Mouse (Mus musculus) neural tube, embryonic 14.5 days (tissue): ENCODE results near the gene Zfhx2. TPM values are rescaled to one million over a fixed set of nuclear protein-coding genes. Genes with fewer than 3 reads are reported as not detected.

Experiments
- ATAC-seq: fragments of 200-750 bp; cut with Nextera tagmentation; 2 replicates; pipeline ENCODE4 v1.8.0; 2017; ENCODE audit warnings: low read depth, mild to moderate bottlenecking, moderate TSS enrichment, moderate library complexity
- H3K27ac ChIP-seq: fragments of 300-500 bp; sonication (generic); 2 replicates; pipeline ENCODE4 v1.5.1; 2014; ENCODE audit warnings: low read depth, mild to moderate bottlenecking, control low read depth, low read length, moderate library complexity, mixed read lengths
- H3K27me3 ChIP-seq: fragments of 300-500 bp; sonication (generic); 2 replicates; pipeline ENCODE4 v1.6.1; 2014; ENCODE audit warnings: low read length; ENCODE audit not compliant: control insufficient read depth, insufficient read depth
- H3K36me3 ChIP-seq: fragments of 300-500 bp; sonication (generic); 2 replicates; pipeline ENCODE4 v1.6.1; 2014; ENCODE audit warnings: low read length, mixed read lengths; ENCODE audit not compliant: control insufficient read depth, insufficient read depth
- H3K4me1 ChIP-seq: fragments of 300-500 bp; sonication (generic); 2 replicates; pipeline ENCODE4 v1.6.1; 2014; ENCODE audit warnings: low read length; ENCODE audit not compliant: control insufficient read depth, insufficient read depth
- H3K4me2 ChIP-seq: fragments of 300-500 bp; sonication (generic); 2 replicates; pipeline ENCODE4 v1.6.1; 2014; ENCODE audit warnings: mild to moderate bottlenecking, low read depth, low read length, control low read depth
- H3K4me3 ChIP-seq: fragments of 300-500 bp; sonication (generic); 2 replicates; pipeline ENCODE4 v1.5.1; 2014; ENCODE audit warnings: low read depth, low read length, control low read depth, mixed read lengths
- H3K9ac ChIP-seq: fragments of 300-500 bp; sonication (generic); replicated peaks from 2 replicates; pipeline ENCODE4 v1.6.1; 2014; ENCODE audit warnings: low read depth, mild to moderate bottlenecking, control low read depth, low read length, mixed read lengths
- H3K9me3 ChIP-seq: fragments of 300-500 bp; sonication (generic); 2 replicates; pipeline ENCODE4 v1.6.1; 2016; ENCODE audit warnings: low read length; ENCODE audit not compliant: control insufficient read depth
- WGBS: fragments of 180-500 bp; shearing (Covaris S2); extraction: QIAGEN DNeasy Blood & Tissue Kit; methylation state at CpG from one replicate; pipeline ENCODE4 v1.1.7; 2014; 5-methylcytosine and 5-hydroxymethylcytosine counted together
- polyA plus RNA-seq: library from polyadenylated mRNA; unstranded; fragments of >200 nt; fragmentation: Nextera tagmentation; extraction: Ambion mirVana; gene quantifications from 2 replicates; pipeline ENCODE4 v1.2.1, GENCODE M21; 2014

The Zfhx2 gene
- polyA plus RNA-seq: 23.9 and 27.3 TPM in 2 replicates

DNA sequence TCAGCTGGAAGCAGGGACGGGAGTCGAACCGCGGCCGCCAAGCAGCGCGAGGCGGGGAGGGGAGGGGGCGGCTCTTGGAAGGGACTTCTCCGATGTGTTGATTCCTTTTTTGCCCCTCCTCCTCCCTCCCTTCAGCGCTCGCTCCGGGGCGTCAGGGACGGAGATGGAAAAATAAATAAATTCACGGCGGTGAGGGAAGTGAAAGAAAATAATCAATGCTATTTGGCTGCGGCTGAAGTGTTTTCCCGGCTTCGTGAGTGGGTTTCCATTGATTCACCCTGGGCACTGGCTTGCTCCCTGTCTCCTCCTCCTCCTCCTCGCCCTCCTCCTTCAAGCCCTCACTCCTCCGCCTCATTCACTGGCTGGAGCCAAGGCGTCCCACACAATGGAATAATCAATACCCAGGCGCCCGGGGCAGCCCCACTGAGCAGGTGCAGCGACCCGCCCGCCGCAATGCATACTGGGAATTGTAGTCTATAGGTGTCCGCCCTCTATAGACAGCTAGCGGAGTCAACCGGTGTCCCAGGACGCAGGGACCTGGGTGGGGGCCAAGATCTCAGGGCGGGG, at the start of gene Zfhx2:
TSS of gene Zfhx2 (minus strand) at position 314 of the 567 bp plus-strand sequence.
- Histone ChIP-seq H3K4me3 (peak within 1 kb of the TSS; percentile 73), H3K4me1 (peaks cover 48% of the 10 kb centered on the region; the same call in 1 of the 2 replicates), H3K36me3 (no peaks in the 10 kb centered on the region), H3K27me3 (no peaks in the 10 kb centered on the region), H3K27ac (peak within 1 kb of the TSS; percentile 93), H3K9me3 (no peaks in the 10 kb centered on the region), H3K9ac (peak within 1 kb of the TSS; percentile 95), H3K4me2 (peak within 1 kb of the TSS; percentile 85)
- peak; percentile 92 for ATAC-seq
- WGBS: under 1% methylated on average over 34 of the region's 34 CpGs

DNA sequence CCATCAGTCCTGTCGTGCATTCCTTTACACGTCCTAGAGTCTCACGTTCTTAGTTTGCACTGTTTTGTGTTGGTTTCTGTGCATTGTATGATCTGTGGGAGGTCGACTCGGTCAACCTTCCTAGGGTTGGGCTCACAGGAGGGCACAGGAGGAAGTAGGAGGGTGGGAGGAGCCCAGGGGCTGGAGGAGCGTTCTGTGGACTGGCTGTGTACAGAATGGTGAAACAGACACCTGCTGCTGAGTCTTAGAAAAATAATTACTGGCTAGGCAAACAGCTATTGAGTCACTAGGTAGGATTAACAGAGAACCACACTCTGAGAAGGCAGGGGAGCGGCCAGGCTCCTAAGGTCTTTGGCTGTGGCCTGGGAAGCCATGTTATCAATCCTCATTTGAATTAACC, 47.2 kb upstream of the Zfhx2 start:
- Histone ChIP-seq H3K4me2 (no peak overlapping the region), H3K27ac (no peak overlapping the region), H3K4me3 (no peak overlapping the region), H3K9me3 (no peaks in the 10 kb centered on the region), H3K9ac (no peak overlapping the region), H3K4me1 (no peaks in the 10 kb centered on the region), H3K36me3 (no peaks in the 10 kb centered on the region), H3K27me3 (no peaks in the 10 kb centered on the region)
- ATAC-seq: no peak
- 59% methylated on average over 7 of the region's 7 CpGs for WGBS

DNA sequence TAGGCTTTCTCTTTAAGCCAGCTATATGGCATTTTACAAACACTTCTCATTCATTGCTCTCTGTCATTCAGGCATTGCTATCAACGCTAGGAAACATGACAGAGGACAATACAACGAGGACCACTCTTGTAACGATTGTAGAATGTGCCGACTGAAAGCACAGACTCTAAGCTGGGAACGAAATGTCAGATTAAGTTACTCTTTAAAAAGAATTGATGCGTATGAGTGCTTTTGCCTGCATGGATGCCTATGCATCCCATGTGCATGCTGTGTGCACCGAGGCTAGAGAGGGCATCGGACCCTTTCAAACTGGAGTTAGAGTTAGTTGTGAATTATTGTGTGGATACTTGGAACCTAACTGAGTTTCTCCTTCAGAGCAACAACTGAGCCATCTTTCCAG, 43.6 kb upstream of the Zfhx2 start:
- Histone ChIP-seq H3K9me3 (no peaks in the 10 kb centered on the region), H3K27me3 (no peaks in the 10 kb centered on the region), H3K27ac (no peak overlapping the region), H3K4me3 (no peak overlapping the region), H3K9ac (no peak overlapping the region), H3K4me2 (no peak overlapping the region), H3K4me1 (no peaks in the 10 kb centered on the region), H3K36me3 (no peaks in the 10 kb centered on the region)
- WGBS: 83% methylated on average over 8 of the region's 8 CpGs
- no peak for ATAC-seq

DNA sequence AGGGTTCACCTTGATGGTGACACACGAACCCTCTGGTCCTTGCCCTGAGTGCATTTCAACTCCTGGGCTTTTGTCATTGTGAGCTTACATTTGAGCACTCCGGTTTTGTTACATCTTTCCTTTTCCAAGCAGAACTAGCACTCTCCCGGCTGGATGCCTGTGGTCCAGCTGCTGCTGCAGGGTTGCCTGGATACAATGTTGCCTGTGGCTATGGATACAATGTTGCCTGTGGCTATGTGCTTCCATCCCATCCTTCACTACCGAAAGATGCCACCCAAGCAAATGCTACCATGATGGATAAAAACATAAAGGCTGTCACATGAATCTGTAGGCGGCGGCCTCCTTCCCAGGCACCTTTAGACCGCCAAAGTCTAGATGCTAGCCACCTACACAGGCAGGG, 34.4 kb upstream of the Zfhx2 start:
- 0 out of 2 replicates have a peak, but pooled peaks cover 4% of the 10 kb centered on the region for H3K4me1 ChIP-seq
- H3K9me3 ChIP-seq: no peaks in the 10 kb centered on the region
- H3K4me2 ChIP-seq: no peak overlapping the region
- H3K27ac ChIP-seq: no peak overlapping the region
- H3K9ac ChIP-seq: no peak overlapping the region
- H3K27me3 ChIP-seq: no peaks in the 10 kb centered on the region
- WGBS: 74% methylated on average over 7 of the region's 7 CpGs
- no peaks in the 10 kb centered on the region for H3K36me3 ChIP-seq
- ATAC-seq: no peak
- no peak overlapping the region for H3K4me3 ChIP-seq

DNA sequence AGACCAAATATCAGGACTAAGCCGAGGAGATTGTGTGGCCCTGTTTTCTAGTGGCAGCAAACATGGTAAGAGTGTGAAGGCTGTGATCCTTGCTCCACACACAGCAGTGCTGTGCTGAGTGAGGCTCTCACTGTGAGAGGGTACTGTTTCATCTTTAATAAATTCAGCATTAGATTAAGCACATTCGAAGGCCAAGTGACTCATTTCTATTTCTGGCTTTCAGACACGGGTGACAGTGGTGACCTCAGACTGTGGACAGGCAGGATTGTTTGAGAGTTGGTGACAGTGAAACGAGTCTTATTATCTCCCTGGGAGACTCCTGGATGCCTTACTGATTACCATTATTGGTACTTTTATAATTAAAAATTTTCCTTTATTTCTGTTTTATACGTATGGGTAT, 33.6 kb upstream of the Zfhx2 start:
- Histone ChIP-seq H3K4me1 (0 out of 2 replicates have a peak, but pooled peaks cover 4% of the 10 kb centered on the region), H3K9ac (no peak overlapping the region), H3K27me3 (no peaks in the 10 kb centered on the region), H3K36me3 (no peaks in the 10 kb centered on the region), H3K4me2 (no peak overlapping the region), H3K4me3 (no peak overlapping the region), H3K27ac (no peak overlapping the region), H3K9me3 (no peaks in the 10 kb centered on the region)
- 88% methylated on average over 5 of the region's 5 CpGs for WGBS
- ATAC-seq: no peak

DNA sequence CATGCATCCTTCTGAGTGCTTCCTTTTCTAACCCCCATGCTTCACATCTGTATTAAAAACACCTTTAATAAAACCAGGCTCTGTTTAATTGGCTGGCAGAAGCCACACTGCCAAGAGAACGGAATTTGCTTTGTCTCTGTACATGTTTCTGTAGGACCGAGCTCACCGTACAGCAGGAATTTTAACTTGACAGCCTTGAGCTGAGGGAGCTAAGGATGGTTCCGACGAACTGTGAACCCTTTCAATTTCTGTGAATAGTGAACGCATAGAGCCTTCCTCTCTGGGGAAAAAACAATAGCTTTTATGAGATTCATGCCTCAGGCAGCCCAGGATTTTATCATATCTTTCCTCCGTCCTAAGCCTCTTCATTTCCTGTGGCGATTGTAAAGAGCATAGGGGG, 30.2 kb upstream of the Zfhx2 start:
- no peak overlapping the region for H3K4me3 ChIP-seq

DNA sequence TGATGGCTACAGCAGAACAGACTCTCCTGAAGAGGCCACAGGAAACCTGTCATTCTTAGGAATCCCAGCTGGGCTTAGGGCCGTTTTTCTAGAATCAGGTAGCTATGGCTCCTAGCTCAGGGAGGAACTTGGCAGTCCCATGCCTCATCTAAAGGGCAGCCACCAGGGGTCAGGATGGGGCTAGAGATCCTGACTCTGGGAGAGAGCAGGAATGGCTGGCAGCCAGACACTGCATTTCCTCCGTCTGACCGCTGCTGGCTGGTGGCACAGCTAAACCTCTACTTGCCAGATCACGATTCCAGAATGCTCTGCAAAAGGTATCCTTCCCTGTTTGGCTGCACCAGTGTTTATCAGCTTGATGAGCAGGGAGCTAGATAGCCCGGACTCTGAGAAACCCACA, 29.8 kb upstream of the Zfhx2 start:
- 5% methylated on average over 5 of the region's 5 CpGs for WGBS
- no peaks in the 10 kb centered on the region for H3K9me3 ChIP-seq
- ATAC-seq: peak; percentile 88
- H3K9ac ChIP-seq: no peak overlapping the region
- H3K4me2 ChIP-seq: peak overlapping the region; percentile 11; the same call in 1 of the 2 replicates
- no peak overlapping the region for H3K4me3 ChIP-seq
- peak overlapping the region; percentile 70 for H3K27ac ChIP-seq
- H3K27me3 ChIP-seq: no peaks in the 10 kb centered on the region
- no peaks in the 10 kb centered on the region for H3K36me3 ChIP-seq
- H3K4me1 ChIP-seq: 0 out of 2 replicates have a peak, but pooled peaks cover 7% of the 10 kb centered on the region

More for the DNA sequence above, 30.2 kb upstream of the Zfhx2 start:
- no peak overlapping the region for H3K9ac ChIP-seq
- 0 out of 2 replicates have a peak, but pooled peaks cover 4% of the 10 kb centered on the region for H3K4me1 ChIP-seq
- H3K9me3 ChIP-seq: no peaks in the 10 kb centered on the region
- H3K36me3 ChIP-seq: no peaks in the 10 kb centered on the region
- WGBS: 20% methylated on average over 8 of the region's 8 CpGs
- H3K4me2 ChIP-seq: peak overlapping the region; percentile 11; the same call in 1 of the 2 replicates
- peak overlapping the region; percentile 70 for H3K27ac ChIP-seq
- peak; percentile 9; the same call in 1 of the 2 replicates for ATAC-seq
- no peaks in the 10 kb centered on the region for H3K27me3 ChIP-seq

DNA sequence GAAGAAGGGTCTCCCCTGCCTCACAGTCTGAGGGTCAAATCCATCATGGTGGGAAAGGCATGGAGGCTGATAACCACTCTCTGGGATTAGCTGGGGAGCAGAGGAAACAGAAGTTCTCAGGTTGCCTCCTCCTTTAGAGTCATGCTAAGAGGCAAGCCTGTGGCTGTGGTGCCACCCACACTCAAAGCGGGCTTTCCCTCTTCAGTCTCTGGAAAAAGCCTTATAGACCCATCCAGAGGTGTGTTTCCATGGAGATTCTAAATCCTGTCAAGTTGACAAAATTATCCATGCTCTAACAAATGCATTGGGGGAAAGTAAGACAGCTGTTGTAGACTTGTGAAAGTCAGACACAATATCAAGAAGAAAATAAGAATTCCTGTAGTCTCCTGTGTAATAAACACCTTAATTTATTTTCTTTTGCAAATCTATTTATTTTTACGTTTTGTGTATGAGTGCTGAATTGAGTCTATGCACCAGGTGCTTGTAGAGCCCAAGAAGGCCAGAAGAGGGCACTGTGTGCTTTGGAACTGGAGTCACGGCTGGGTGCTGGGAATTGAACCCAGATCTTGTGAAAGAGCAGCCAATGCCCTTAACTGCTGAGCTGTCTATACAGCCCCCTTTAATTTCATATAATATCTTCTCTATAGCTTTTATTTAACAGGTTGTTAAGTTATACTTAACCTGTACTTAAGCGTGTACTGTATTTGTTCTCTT, 27.5 kb upstream of the Zfhx2 start:
- H3K27me3 ChIP-seq: no peaks in the 10 kb centered on the region
- no peak overlapping the region for H3K27ac ChIP-seq
- H3K4me2 ChIP-seq: no peak overlapping the region
- 74% methylated on average over 4 of the region's 4 CpGs for WGBS
- 0 out of 2 replicates have a peak, but pooled peaks cover 7% of the 10 kb centered on the region for H3K4me1 ChIP-seq
- H3K36me3 ChIP-seq: no peaks in the 10 kb centered on the region
- H3K9ac ChIP-seq: no peak overlapping the region
- H3K4me3 ChIP-seq: no peak overlapping the region
- ATAC-seq: no peak
- H3K9me3 ChIP-seq: no peaks in the 10 kb centered on the region

DNA sequence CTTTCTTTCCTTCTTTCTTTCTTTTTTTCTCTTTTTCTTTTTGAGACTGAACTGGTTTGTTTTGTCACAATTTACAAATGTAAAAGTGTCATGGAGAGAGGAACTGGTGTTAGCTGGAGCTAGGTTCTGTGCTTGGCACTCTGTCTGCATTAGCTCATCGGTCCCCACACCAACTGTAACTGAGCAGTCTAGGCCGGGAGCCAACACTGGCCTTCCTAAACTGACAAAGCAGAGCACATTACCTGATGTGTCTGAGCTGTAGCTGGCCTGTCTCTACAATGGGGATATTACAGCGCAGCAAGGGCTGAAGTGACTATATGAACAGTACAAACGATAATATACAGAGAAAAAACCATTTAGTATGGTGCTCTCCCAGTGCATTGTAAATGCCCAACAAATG, 26.7 kb upstream of the Zfhx2 start:
- H3K9me3 ChIP-seq: no peaks in the 10 kb centered on the region
- ATAC-seq: no peak
- no peaks in the 10 kb centered on the region for H3K36me3 ChIP-seq
- peaks cover 10% of the 10 kb centered on the region; the same call in 1 of the 2 replicates for H3K4me1 ChIP-seq
- no peak overlapping the region for H3K27ac ChIP-seq
- H3K4me2 ChIP-seq: no peak overlapping the region
- WGBS: 75% methylated on average over 4 of the region's 4 CpGs
- H3K9ac ChIP-seq: no peak overlapping the region
- H3K4me3 ChIP-seq: no peak overlapping the region
- no peaks in the 10 kb centered on the region; the same call in 1 of the 2 replicates for H3K27me3 ChIP-seq
